Mouse (Mus musculus): Measurements from ENCODE around the gene Lias. TPM values are rescaled to one million over a fixed set of nuclear protein-coding genes. Genes with fewer than 3 reads are reported as not detected.
A peak's percentile ranks its signal among the peaks of the same experiment; 100 is the strongest.

The Lias gene
- polyA plus RNA-seq, 1 experiment from 2014 or later: 67.7 TPM

DNA sequence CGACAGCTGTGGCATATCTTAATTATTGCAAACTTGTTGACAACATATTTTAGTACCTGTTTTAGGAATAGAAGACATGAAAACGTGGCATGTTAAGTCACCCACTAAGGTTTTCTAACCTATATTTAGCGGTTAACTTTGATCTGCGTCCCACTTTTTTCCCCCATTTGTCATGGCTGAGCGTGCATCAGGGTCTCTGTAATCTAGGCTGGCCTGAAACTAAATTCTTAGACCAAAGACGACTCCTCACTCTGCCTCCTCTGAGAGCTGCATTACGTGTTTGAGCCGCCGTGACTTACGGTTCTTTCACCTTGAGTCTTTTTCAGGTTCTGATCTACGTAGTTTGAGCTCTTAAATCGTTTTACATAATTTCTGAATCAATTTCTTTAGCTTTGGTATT, 456 bp downstream of the Lias start:
- Histone ChIP-seq H3K4me1 (peaks cover 22% of the 10 kb centered on the region), H3K27me3 (no peaks in the 10 kb centered on the region), H3K27ac (peak overlapping the region; percentile 48; the same call in 1 of the 2 replicates), H3K4me3 (peak overlapping the region; percentile 98), H3K9me3 (replicated peaks) (no peaks in the 10 kb centered on the region), H3K9ac (peak overlapping the region; percentile 69), H3K36me3 (ENCODE audit: poor library complexity, severe bottlenecking) (peaks cover 57% of the 10 kb centered on the region), H3K4me2 (peak overlapping the region; percentile 83)
- WGBS: 3% methylated on average over 12 of the region's 12 CpGs
- peak; percentile 40 for ATAC-seq

DNA sequence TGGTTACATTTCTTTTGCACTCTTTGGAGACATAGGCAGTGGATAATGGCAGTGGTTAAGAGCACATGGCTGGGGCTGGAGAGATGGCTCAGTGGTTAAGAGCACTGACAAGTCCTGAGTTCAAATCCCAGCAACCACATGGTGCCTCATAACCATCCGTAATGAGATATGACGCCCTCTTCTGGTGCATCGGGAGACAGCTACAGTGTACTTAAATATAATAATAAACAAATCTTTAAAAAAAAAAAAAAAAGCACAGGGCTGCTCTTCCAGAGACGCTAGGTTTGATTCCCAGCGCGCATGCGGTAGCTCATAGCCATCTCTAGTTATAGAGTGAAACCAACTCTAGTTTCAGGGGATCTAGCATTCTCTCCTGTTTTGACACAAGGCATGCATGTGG, 3.1 kb downstream of the Lias start:
- ATAC-seq: no peak
- Histone ChIP-seq H3K27me3 (no peaks in the 10 kb centered on the region), H3K9ac (no peak overlapping the region), H3K4me3 (no peak overlapping the region), H3K4me2 (no peak overlapping the region), H3K9me3 (replicated peaks) (no peaks in the 10 kb centered on the region), H3K27ac (no peak overlapping the region), H3K4me1 (peaks cover 16% of the 10 kb centered on the region), H3K36me3 (ENCODE audit: poor library complexity, severe bottlenecking) (peaks cover 54% of the 10 kb centered on the region)
- 96% methylated on average over 7 of the region's 7 CpGs for WGBS

DNA sequence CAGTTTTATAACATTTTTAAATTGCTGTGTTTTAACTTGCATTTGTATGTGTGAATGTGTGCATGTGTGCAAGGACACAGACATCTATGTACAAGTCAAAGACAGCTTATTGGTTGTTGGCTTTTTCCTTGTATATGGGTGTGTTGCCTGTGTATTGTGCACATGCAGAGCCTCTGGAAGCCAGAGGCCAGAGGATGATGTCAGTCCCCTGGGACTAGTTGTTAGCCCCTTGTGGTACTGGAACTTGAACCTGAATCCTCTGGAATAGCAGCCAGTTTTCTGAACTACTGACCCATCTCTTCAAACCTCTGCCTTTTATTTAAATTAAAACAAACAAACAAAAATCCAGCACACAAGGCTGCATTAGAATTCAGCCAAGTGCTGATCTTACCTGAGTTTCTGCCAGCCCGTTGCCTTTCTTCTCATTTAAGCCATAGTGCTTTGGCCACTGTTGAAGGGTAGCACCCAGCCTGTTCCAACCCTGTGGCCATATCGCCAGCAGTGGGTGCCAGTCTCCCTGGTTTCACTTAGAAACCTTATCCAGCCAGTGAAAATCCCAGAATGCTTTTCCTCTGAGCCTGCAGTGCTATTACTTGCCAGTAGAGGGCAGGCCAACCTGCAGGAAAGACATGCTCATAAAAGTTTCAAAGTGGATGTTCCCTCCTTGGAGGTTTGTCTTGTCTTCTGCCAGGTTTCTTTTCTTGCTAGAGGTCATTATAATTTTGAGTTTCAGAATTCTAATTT, 10.1 kb downstream of the Lias start:
- WGBS: 30% methylated on average over 2 of the region's 2 CpGs
- H3K4me3 ChIP-seq: no peak overlapping the region
- no peaks in the 10 kb centered on the region for H3K9me3 ChIP-seq (replicated peaks)
- ATAC-seq: peak; percentile 65
- H3K4me2 ChIP-seq: no peak overlapping the region
- peaks cover 80% of the 10 kb centered on the region for H3K36me3 ChIP-seq (ENCODE audit: poor library complexity, severe bottlenecking)
- H3K4me1 ChIP-seq: no peaks in the 10 kb centered on the region
- no peaks in the 10 kb centered on the region for H3K27me3 ChIP-seq
- H3K9ac ChIP-seq: no peak overlapping the region
- H3K27ac ChIP-seq: no peak overlapping the region

DNA sequence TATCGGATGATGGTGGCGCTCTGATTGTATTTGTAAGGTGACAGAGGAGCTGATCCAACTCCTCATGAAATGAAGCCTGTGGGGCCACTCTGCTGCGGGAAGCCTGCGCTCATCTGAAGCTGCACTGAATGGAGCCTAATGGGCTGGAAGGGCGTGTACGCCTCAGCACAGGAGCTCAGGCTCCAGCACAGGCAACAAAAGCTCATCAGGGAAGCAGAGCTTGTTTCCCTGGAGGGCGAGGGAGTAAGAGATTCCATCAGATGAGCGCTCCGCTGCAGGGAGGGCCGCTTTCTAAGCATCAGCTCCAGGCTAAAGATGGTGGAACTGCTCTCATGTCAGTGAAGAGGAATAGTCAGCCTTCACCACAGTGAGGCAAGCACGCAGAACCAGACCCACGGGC, 16.7 kb downstream of the Lias start:
- Histone ChIP-seq H3K4me3 (no peak overlapping the region), H3K36me3 (ENCODE audit: poor library complexity, severe bottlenecking) (peaks cover 65% of the 10 kb centered on the region), H3K9ac (0 out of 2 replicates have a peak overlapping the region, but pooled peaks have one; percentile 1), H3K4me1 (peaks cover 6% of the 10 kb centered on the region; the same call in 1 of the 2 replicates), H3K27ac (0 out of 2 replicates have a peak overlapping the region, but pooled peaks have one; percentile 31), H3K4me2 (no peak overlapping the region), H3K9me3 (replicated peaks) (no peaks in the 10 kb centered on the region), H3K27me3 (no peaks in the 10 kb centered on the region)
- no peak for ATAC-seq
- WGBS: 11% methylated on average over 12 of the region's 12 CpGs

DNA sequence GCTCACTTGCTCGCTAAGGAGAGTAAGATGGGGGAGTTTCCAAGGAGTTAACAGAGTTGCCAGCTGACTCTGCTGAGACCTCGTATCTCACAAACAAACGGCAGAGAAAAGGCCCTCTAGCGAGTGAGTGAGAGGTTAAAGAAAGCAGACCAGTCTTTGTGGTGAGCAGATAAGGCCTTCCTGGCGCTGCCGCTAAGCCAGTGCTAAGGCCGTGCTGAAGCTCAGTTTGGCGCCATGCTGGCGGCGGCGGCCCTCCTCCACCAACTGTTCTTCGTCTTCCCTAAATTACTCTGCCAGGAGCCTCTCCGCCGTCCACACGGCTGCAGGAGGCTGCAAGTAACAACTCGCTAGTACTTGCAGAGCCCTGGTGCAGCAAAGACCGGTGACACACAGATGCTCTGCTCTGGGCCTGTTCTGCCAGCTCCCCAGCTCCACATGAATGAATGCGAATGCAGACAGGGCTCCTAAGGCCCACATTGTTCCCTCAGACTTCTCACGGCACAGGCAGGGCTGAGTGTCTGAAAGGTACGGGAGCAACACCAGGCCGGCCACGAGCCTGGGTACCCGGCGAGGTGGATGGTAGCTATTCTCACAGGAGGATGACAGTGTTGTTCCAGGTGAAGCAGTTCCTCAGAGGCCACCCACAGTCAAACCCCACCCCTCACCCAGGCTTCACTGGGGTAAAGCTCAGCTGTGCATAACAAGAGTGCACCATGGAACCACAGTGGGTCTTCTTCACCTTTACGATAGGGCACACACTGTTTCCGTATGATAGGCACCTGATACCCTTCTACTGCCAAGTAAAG, 24.6 kb downstream of the Lias start:
- peak overlapping the region; percentile 21 for H3K9ac ChIP-seq
- no peak for ATAC-seq
- 15% methylated on average over 26 of the region's 26 CpGs for WGBS
- no peaks in the 10 kb centered on the region for H3K9me3 ChIP-seq (replicated peaks)
- no peaks in the 10 kb centered on the region for H3K27me3 ChIP-seq
- H3K27ac ChIP-seq: no peak overlapping the region
- H3K4me3 ChIP-seq: no peak overlapping the region
- peaks cover 74% of the 10 kb centered on the region for H3K36me3 ChIP-seq (ENCODE audit: poor library complexity, severe bottlenecking)
- peaks cover 7% of the 10 kb centered on the region for H3K4me1 ChIP-seq
- H3K4me2 ChIP-seq: no peak overlapping the region

DNA sequence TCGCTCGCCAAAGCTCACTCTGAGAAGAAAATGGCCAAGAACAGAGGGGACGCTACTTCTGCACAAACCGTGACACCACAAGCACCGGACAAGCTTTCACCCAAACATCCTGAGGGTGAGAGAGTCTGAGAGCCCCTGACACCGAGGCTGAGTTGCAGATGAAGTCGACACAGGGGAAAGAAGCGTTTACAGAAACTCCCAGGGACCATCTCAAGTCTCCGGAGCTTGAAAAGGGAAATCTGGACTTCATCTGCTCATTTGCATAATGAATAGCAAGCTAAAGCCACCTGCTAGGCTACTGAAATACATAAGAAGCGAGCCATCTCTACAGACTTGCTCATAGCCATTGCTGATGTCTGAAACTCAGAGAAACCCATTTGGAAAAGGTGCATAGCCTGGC, 27.8 kb downstream of the Lias start:
- Histone ChIP-seq H3K27ac (no peak overlapping the region), H3K4me1 (peaks cover 7% of the 10 kb centered on the region), H3K9ac (no peak overlapping the region), H3K9me3 (replicated peaks) (no peaks in the 10 kb centered on the region), H3K4me3 (no peak overlapping the region), H3K36me3 (ENCODE audit: poor library complexity, severe bottlenecking) (peaks cover 84% of the 10 kb centered on the region), H3K4me2 (no peak overlapping the region), H3K27me3 (no peaks in the 10 kb centered on the region)
- WGBS: 65% methylated on average over 10 of the region's 10 CpGs
- no peak for ATAC-seq

DNA sequence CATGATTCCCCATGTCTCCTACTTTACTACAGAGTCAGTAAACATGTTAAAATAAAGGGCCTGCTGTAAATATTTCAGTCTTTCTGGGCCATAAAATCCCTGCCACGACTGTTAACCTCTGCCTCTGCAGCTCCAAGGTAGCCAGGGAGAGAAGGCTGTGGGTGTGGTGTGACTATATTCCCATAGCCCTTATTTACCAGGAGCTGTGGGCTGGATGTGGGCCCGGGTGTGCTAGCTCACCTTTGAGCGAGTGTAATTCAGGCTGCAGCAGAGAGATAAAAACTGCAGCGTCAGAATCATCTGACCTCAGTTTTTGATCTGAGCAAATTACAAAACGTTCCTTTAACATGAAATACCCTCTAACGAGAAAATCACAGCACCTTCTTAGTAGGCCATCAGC, 29.5 kb downstream of the Lias start:
- H3K36me3 ChIP-seq (ENCODE audit: poor library complexity, severe bottlenecking): peaks cover 85% of the 10 kb centered on the region
- no peak overlapping the region for H3K4me3 ChIP-seq
- 71% methylated on average over 6 of the region's 6 CpGs for WGBS
- no peak overlapping the region for H3K27ac ChIP-seq
- no peak overlapping the region for H3K4me2 ChIP-seq
- no peaks in the 10 kb centered on the region for H3K27me3 ChIP-seq
- peaks cover 4% of the 10 kb centered on the region for H3K4me1 ChIP-seq
- no peak for ATAC-seq
- H3K9me3 ChIP-seq (replicated peaks): no peaks in the 10 kb centered on the region
- no peak overlapping the region for H3K9ac ChIP-seq

DNA sequence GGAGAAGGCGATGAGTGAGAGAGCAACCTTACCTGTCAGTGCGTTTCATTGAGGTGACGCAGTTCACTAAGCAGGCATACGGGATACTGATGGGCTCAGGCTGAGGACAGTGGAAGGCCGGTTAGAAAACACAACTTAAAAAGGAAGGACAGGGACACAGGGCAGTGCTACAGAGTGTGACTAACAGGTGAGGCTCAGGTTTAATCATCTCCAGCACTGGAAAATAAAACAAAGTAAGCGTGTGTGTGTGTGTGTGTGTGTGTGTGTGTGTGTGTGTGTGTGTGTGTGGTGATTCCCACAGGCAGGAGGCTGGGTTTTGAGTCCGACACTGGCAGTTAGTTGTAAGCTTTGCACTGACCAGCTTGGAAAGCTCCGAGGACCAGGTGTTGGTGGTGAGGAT, 31.5 kb downstream of the Lias start:
- Histone ChIP-seq H3K27ac (no peak overlapping the region), H3K4me2 (no peak overlapping the region), H3K4me1 (no peaks in the 10 kb centered on the region), H3K9me3 (replicated peaks) (no peaks in the 10 kb centered on the region), H3K4me3 (no peak overlapping the region), H3K9ac (no peak overlapping the region), H3K27me3 (no peaks in the 10 kb centered on the region), H3K36me3 (ENCODE audit: poor library complexity, severe bottlenecking) (peaks cover 75% of the 10 kb centered on the region)
- no peak for ATAC-seq
- 95% methylated on average over 8 of the region's 8 CpGs for WGBS

DNA sequence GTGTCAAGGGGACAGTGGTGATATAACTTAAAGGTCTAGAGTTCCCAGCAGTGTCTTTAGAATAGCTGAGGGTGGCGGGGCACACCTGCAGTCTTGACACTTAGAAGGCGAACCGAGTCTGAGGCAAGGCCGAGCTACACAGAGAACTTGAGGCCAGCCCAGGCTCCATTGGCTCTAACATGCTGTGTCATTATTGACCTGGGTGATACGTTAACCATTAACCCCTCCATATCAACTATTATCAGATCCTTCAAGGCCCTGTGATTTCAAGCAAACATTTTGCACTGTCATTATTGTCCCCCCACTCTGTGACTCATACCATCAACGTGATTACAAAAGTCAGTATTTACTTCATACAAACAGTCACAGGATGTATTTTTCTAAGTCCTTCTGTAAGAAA, 32.9 kb downstream of the Lias start:
- H3K4me2 ChIP-seq: no peak overlapping the region
- no peak for ATAC-seq
- no peaks in the 10 kb centered on the region for H3K4me1 ChIP-seq
- H3K27ac ChIP-seq: no peak overlapping the region
- no peak overlapping the region for H3K4me3 ChIP-seq
- WGBS: 94% methylated on average over 6 of the region's 6 CpGs
- peaks cover 65% of the 10 kb centered on the region for H3K36me3 ChIP-seq (ENCODE audit: poor library complexity, severe bottlenecking)
- no peaks in the 10 kb centered on the region for H3K27me3 ChIP-seq
- H3K9ac ChIP-seq: no peak overlapping the region
- H3K9me3 ChIP-seq (replicated peaks): no peaks in the 10 kb centered on the region

DNA sequence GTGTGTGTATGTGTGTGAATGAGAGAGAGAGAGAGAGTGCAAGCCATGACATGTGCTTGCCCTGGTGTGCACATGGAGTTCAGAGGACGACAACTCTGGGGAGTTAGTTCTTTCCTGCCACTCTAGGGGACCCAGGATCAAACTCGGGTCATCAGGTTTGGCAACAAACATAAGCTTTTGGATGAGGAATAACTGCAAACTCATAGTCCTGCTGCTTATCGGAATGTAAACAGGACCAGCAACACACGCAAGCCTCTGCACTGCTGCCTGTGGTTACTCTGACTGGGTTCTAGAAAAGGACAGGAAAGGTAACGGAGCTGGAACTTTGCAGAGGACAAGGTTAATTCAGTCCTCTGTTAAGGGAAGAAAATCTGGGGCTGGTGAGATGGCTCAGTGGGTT, 34.0 kb downstream of the Lias start:
- Histone ChIP-seq H3K4me3 (no peak overlapping the region), H3K4me1 (no peaks in the 10 kb centered on the region), H3K27ac (no peak overlapping the region), H3K36me3 (ENCODE audit: poor library complexity, severe bottlenecking) (peaks cover 59% of the 10 kb centered on the region), H3K9me3 (replicated peaks) (no peaks in the 10 kb centered on the region), H3K27me3 (no peaks in the 10 kb centered on the region), H3K4me2 (no peak overlapping the region), H3K9ac (no peak overlapping the region)
- ATAC-seq: no peak
- 92% methylated on average over 5 of the region's 5 CpGs for WGBS

DNA sequence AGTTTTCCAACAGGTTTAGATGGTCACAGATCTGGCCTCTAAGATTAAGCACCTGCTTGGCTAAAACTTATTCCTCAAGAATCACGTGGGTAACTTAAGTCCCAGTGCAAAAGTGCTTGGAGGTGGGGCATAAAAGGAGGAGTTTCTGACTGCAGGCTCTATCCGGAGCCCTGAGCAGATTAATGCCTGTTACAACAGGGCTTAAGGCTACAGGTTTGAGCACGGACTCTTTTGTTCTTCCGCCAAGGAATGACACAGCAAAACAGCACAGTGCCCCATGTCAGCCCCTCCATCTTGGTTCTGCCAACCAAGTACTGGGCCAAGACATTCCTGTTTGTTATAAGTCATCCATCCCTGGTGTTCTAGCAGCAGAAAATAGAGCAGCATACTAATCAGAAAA, 37.0 kb downstream of the Lias start:
- 33% methylated on average over 4 of the region's 4 CpGs for WGBS
- Histone ChIP-seq H3K9ac (no peak overlapping the region), H3K27ac (no peak overlapping the region), H3K9me3 (replicated peaks) (no peaks in the 10 kb centered on the region), H3K4me3 (no peak overlapping the region), H3K27me3 (no peaks in the 10 kb centered on the region), H3K4me2 (no peak overlapping the region), H3K4me1 (no peaks in the 10 kb centered on the region), H3K36me3 (ENCODE audit: poor library complexity, severe bottlenecking) (peaks cover 30% of the 10 kb centered on the region)
- no peak for ATAC-seq

DNA sequence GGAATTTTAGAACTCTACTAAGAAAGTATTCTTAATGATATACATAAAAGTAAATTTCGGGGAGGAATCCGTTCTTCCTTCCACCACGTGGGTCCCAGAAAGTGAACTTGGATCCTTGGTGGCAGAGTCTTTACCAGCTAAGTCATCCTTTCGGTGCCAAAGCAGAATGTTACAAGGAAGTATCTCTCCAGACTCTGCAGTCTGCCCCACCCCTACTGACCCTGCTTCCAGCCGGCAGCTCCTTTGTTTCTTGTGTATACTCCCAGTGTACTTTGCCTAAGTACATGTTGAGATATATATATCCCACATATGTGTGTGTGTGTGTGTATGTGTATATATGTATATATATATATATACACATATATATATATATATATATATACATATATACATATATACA, 38.1 kb downstream of the Lias start:
- Histone ChIP-seq H3K36me3 (ENCODE audit: poor library complexity, severe bottlenecking) (peaks cover 20% of the 10 kb centered on the region), H3K4me1 (peaks cover 7% of the 10 kb centered on the region), H3K27me3 (no peaks in the 10 kb centered on the region), H3K9ac (no peak overlapping the region), H3K4me2 (no peak overlapping the region), H3K27ac (no peak overlapping the region), H3K9me3 (replicated peaks) (no peaks in the 10 kb centered on the region), H3K4me3 (no peak overlapping the region)
- no peak for ATAC-seq
- WGBS: 94% methylated on average over 5 of the region's 5 CpGs
